Mouse (Mus musculus): ENCODE measurements around the gene Pomgnt2. TPM values are rescaled to one million over a fixed set of nuclear protein-coding genes. Genes with fewer than 3 reads are reported as not detected.
A peak's percentile ranks its signal among the peaks of the same experiment; 100 is the strongest.

The Pomgnt2 gene
- polyA plus RNA-seq, 2 experiments from 2014 or later, result not detected

DNA sequence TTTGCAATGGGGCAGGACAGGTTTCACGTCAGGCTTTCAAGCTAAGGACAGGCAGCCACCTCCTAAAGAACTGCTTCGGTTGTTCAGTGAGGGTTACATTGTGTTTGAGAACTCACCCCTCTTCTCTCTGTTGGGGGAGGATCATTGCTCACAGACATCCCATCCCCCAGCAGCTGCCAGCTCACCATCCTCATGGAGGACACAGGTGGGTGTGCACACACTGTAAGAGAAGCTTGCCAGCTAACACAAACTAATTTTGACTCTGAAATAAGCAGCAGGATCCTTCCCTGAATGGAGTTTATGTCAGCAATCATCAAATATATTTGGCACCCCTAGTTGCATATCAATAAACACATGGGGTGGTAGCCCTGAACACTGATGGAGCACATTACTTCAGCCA, 15.9 kb upstream of the Pomgnt2 start:
- ATAC-seq, result no peak

GRCm38 (mm10) chr9:122010751-122011150, 13.8 kb upstream of the Pomgnt2 start:
- no peak for ATAC-seq

DNA sequence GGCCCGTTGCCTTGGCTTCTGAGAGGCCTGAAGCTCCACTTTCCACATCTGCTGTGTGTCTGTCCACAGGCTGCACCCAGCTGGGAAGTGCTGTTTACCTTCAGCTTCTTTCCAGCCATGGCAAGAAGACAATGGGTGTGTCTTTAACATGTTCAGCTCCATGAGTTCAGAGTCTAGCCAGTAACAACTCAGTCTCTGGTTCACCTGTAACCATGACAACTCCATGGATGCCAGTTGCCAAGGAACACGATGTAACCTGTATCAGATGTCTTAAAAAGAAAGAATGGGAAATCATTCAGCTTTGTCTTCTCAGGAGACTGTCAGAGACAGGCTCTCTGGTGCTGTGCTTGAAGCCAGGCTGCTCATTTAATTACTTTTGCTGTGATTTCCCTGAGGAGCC, 12.0 kb upstream of the Pomgnt2 start:
- ATAC-seq, result no peak

DNA sequence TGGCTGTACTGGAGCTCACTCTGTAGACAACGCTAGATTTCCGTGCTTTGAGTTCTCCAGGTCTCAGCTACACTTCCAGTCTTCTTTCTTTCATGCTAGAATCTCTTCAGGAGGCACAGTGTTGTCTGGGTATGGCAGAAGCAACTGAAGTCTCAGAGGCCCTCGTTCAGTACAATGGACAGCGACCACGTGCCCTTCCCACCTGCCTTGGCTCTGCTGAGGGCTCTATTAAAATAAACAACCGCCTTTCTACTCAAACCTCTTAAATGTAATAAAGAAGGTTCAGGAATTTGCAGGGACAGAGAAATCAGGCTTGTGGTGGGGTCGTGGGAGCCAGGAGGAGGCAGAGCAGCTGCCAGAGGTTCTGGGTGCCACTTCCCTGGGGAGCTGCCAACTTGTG, 9.7 kb upstream of the Pomgnt2 start:
- no peak for ATAC-seq

DNA sequence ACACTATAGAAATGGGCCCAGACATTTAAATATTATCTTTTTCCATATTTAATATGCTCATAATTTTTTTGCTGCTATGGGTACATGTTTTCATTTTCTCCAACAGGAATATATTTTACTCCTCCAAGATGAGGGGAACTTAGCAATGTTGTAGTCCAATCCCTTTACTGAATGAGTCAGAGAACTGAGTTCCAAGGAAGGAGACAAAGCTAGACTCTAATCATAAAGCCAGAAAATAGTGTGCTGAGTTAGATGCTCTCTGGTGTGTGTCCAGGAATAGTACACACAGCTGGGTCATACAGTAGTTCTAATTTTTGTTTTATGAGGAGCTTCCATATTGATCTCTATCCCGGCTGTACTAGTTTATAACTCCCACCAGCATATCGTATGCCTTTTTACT, 9.3 kb upstream of the Pomgnt2 start:
- no peak for ATAC-seq

DNA sequence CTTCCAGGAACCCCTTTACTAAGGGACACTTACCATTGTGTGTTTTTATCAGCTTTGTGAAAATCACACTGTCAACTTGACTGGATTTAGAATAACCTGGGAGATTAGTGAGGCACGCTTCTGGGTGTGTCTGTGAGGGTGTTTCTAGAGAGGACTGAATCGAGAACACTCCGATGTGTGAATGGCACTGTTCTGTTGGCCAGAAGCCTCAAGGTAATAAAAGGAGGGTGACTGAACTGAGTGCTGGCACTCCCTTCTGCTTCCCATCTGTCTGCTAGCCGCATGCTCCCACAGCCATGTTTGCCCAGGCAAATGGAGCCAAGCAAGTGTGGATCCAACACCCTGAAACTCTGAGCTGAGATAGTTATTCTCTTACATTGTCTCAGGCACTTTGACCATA, 1.1 kb upstream of the Pomgnt2 start:
- no peak for ATAC-seq

DNA sequence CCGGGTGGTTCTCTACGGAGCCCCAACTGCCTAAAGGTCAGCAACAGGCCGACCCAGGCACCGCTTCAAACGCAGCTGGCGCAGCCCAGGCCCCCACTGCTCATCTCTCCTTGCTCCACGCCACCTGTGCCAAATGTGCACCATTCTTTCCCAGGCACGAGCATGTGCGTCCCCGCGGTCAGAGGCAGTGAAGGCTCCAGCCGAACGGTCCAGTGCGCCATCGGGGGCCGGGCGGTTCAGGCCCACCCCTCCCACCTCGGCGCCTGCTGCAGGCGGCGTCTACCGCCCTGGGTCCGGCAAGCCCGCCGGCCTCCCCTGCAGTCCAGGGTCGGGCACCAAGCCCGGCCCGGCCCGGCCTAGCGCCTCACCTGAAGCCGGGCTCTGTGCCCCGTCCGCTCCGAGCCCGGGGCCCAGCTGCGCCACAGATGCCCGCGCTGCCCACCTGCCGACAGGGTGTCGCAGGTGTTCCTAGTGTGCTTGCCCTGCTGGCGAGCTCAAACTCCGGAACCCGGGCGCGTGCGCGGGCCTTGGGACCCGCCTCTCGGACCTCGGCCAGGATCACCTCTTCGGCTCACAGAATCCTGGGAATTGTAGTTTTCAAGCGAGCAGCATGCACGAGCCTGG, 1.3 kb downstream of the Pomgnt2 start:
- no peak for ATAC-seq

GRCm38 (mm10) chr9:121995077-121995476, 1.8 kb downstream of the Pomgnt2 start:
- ATAC-seq, result no peak

DNA sequence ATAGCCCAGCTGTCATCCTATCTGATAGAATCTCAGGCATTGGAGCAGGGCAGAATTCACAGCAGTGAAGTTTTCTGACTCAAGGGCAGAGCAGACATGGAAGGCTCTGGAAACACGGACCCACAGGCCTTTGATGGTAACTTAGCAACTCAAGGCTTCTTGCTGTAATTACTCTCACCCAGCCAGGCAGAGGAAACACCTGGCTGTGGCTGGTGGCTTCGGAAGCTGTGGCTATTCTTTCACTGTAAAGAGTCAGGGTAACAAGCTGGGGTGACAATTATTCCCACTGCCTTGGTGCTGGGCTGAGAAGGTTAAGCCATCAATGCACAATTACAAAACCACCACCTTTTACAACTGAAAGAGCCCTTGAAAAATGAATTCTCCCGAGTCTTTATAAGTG, 3.9 kb downstream of the Pomgnt2 start:
- ATAC-seq, result no peak

GRCm38 (mm10) chr9:121991041-121991440, 5.9 kb downstream of the Pomgnt2 start:
- ATAC-seq, result no peak

- ATAC-seq, result no peak
Measured at GRCm38 (mm10) chr9:121989536-121989935, 7.4 kb downstream of the Pomgnt2 start.

DNA sequence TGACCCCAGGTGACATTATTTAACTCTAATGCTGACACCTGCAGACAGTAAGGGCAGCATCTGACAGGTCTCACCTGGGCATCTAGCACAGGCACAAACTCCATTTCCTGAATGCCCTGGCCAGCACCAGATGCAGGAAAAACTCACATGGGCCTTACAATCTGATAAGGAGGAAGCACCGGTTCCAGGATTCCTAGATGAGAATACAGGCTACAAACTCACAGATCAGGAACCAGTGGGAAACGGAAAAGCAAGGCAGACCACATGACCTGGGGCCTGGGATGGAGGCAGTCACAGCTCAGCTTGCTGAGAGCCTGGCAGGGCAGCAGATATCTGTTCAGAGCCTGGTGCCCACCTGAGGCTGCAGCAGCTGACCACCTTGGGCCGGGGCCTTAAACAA, 8.0 kb downstream of the Pomgnt2 start:
- ATAC-seq, result no peak

GRCm38 (mm10) chr9:121984465-121985461, 12.1 kb downstream of the Pomgnt2 start:
- ATAC-seq, result peak; percentile 47

- no peak for ATAC-seq
Measured at GRCm38 (mm10) chr9:121983504-121983903, 13.4 kb downstream of the Pomgnt2 start.

GRCm38 (mm10) chr9:121982665-121983064, 14.2 kb downstream of the Pomgnt2 start:
- ATAC-seq, result no peak

DNA sequence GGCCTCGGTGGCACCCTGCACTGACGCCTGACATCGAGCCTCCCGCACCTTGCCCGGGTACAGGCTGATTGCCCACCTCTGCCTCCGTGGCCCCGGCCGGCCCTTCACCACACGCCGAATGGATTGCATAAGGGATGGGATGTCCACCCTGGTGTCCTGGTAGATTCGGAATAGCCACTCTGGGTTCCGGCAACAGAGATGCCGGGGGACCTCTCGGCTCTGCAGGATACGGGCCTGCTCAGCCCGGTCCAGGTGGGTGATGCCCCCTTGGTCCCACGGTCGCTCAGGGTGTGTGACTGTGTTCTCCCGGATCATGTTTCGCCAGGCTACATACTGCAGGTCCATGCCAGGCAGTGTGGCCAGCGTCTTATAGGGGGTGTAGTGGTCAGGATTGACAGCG, 14.7 kb downstream of the Pomgnt2 start:
- ATAC-seq, result no peak

DNA sequence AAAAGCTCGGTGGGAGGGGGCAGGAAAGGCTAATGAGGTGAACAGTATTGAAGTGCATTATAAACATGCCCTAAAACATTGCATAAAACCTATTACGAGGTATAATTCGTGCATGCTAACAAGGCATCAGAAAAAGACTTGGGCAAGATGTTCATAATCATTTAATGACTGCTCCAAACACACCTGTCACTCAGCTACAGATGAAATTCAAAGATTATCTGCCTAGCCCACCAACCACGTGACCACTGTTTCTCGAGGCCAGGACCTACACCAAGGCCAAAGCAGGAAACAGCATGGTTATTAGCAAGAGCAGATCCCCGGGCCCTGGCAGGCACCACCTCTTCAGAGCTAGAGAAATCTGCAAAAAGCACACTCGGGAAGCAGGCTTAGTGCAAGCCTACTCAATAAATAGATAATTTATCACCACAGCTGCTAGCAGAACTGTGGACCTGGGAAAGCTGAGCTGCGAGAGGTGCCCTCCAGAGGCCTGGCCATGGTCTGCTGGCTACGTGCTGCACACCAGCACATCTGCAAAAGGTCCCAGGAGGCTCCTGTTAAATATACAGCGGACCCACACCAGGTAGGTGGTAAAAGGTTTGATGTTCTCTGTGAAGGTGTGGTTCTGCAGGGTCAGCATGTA, 15.3 kb downstream of the Pomgnt2 start:
- no peak for ATAC-seq

DNA sequence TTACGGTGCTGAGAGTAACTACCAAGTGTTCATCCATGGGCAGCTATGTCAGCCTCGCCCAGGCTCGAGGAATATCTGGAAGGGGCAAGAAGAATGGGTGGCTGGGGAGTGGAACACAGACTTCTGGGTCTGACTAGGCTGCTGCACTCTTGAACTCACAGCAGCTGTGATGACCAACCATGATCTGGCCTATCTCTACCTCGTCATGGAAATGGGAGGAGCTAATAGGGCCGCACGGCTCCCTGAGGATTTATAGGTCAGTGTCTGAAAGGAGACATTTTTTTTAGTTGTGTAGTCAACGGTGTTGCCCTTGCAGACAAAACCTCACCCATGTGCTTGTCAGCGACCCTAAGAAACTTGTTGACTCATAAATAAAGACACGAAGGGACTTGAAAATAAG, 15.9 kb downstream of the Pomgnt2 start:
- no peak for ATAC-seq

GRCm38 (mm10) chr9:121975321-121975720, 21.6 kb downstream of the Pomgnt2 start:
- ATAC-seq, result no peak

- ATAC-seq, result no peak
Measured at GRCm38 (mm10) chr9:121974141-121974986, 22.5 kb downstream of the Pomgnt2 start.

DNA sequence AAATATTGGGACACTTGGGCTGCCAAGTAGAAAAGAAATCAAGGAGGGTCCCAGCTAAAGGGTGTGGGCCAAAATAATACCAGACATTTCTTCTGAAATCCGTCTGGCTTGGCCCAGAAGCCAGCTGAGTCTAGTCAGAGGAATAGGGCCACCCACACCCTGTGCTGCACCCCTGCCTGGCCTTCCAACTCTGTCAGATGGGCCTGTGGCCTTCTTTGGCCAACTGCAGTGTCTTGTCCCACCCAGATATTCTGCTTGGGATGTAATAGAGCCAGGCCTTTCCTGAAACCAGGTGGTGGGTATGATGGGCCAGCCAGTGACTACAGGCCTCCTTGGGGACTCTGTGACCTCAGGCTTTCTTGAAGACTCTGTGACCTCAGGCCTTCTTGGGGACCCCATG, 23.7 kb downstream of the Pomgnt2 start:
- no peak for ATAC-seq

GRCm38 (mm10) chr9:121969841-121970381, 27.0 kb downstream of the Pomgnt2 start:
- ATAC-seq, result no peak
